Mouse (Mus musculus) MEL (cell line): ENCODE data around the gene Slc2a4. TPM values are rescaled to one million over a fixed set of nuclear protein-coding genes. Genes with fewer than 3 reads are reported as not detected.

Experiments
- DNase-seq: peaks from one replicate; pipeline ENCODE4 v3.0.0; 2011; ENCODE audit warnings: low read depth, low spot score
- H3K27ac ChIP-seq: 2 replicates; pipeline ENCODE4 v1.5.1; 2012; ENCODE audit warnings: low read depth, mild to moderate bottlenecking, control low read depth, low read length, moderate library complexity; ENCODE audit not compliant: control insufficient read depth
- H3K27me3 ChIP-seq, 2 experiments: fragments of 150-350 bp in 1 of 2; sonication (generic) in 1 of 2; 2 replicates each; pipeline ENCODE4 v1.6.1; 2012; ENCODE audit warnings: low read length in 2 of 2, mild to moderate bottlenecking in 2 of 2, improper control_type of control experiment in 1 of 2, moderate library complexity in 1 of 2; ENCODE audit not compliant: insufficient read depth in 2 of 2, control insufficient read depth in 1 of 2
- H3K36me3 ChIP-seq, 2 experiments: 2 replicates each; pipeline ENCODE4 v1.6.1; 2012 to 2014; ENCODE audit warnings: low read length in 2 of 2, improper control_type of control experiment in 1 of 2, inconsistent platforms in 1 of 2, mild to moderate bottlenecking in 1 of 2; ENCODE audit not compliant: insufficient read depth in 2 of 2, control insufficient read depth in 1 of 2
- H3K4me1 ChIP-seq, 2 experiments: fragments of 150-350 bp in 1 of 2; sonication (generic) in 1 of 2; 2 replicates each; pipeline ENCODE4 v1.6.1; 2012; ENCODE audit warnings: low read length in 2 of 2, improper control_type of control experiment in 1 of 2, mild to moderate bottlenecking in 1 of 2; ENCODE audit not compliant: insufficient read depth in 2 of 2, control insufficient read depth in 1 of 2
- H3K4me3 ChIP-seq, 2 experiments: fragments of 150-350 bp in 1 of 2; sonication (generic) in 1 of 2; 2 replicates each; pipeline ENCODE4 v1.5.1; 2012; ENCODE audit warnings: low read depth in 2 of 2, low read length in 2 of 2, mild to moderate bottlenecking in 2 of 2, moderate library complexity in 2 of 2, control low read depth in 1 of 2, improper control_type of control experiment in 1 of 2; ENCODE audit not compliant: control insufficient read depth in 1 of 2, insufficient read depth in 1 of 2
- H3K79me2 ChIP-seq: 2 replicates; pipeline ENCODE4 v1.6.1; 2012; ENCODE audit warnings: mild to moderate bottlenecking, low read length, moderate library complexity; ENCODE audit not compliant: control insufficient read depth, poor library complexity, insufficient read depth
- H3K9ac ChIP-seq: 2 replicates; pipeline ENCODE4 v1.6.1; 2012; ENCODE audit warnings: low read depth, mild to moderate bottlenecking, control low read depth, low read length, moderate library complexity; ENCODE audit not compliant: control insufficient read depth, poor library complexity, severe bottlenecking
- H3K9me3 ChIP-seq: fragments of 150-350 bp; sonication (generic); replicated peaks from 2 replicates; pipeline ENCODE4 v1.6.1; 2012; ENCODE audit warnings: mild to moderate bottlenecking, low read length, improper control_type of control experiment, moderate library complexity; ENCODE audit not compliant: insufficient read depth
- CHD2 ChIP-seq: IDR thresholded peaks from 2 replicates; pipeline ENCODE4 v1.6.1; 2011; ENCODE audit warnings: low read length, improper control_type of control experiment
- CTCF ChIP-seq, 3 experiments: IDR thresholded peaks in 2 of 3; conservative IDR thresholded peaks in 1 of 3; 2 replicates each; pipeline ENCODE4 v1.5.1; 2011 to 2012; ENCODE audit warnings: low read length in 3 of 3, low read depth in 2 of 3, mild to moderate bottlenecking in 2 of 3, improper control_type of control experiment in 1 of 3, inconsistent platforms in 1 of 3, mixed read lengths in 1 of 3, moderate library complexity in 1 of 3; ENCODE audit not compliant: control insufficient read depth in 1 of 3, insufficient read depth in 1 of 3, poor library complexity in 1 of 3, severe bottlenecking in 1 of 3
- E2F4 ChIP-seq: IDR thresholded peaks from 2 replicates; pipeline ENCODE4 v1.6.1; 2011; ENCODE audit warnings: low read depth, low read length, improper control_type of control experiment, borderline replicate concordance
- ELF1 ChIP-seq: IDR thresholded peaks from 2 replicates; pipeline ENCODE4 v1.6.1; 2014; ENCODE audit warnings: low read depth, mild to moderate bottlenecking, inconsistent platforms, low read length, improper control_type of control experiment, moderate library complexity
- ETS1 ChIP-seq: IDR thresholded peaks from 2 replicates; pipeline ENCODE4 v1.6.1; 2012; ENCODE audit warnings: low read depth, mild to moderate bottlenecking, inconsistent platforms, low read length, improper control_type of control experiment, moderate library complexity
- GABPA ChIP-seq: IDR thresholded peaks from 2 replicates; pipeline ENCODE4 v1.6.1; 2012; ENCODE audit warnings: low read depth, mild to moderate bottlenecking, inconsistent platforms, low read length, improper control_type of control experiment, moderate library complexity
- HCFC1 ChIP-seq: IDR thresholded peaks from 2 replicates; pipeline ENCODE4 v1.6.1; 2012; ENCODE audit warnings: low read depth, mild to moderate bottlenecking, inconsistent platforms, low read length, improper control_type of control experiment, moderate library complexity
- JUND ChIP-seq: IDR thresholded peaks from 2 replicates; pipeline ENCODE4 v1.6.1; 2011; ENCODE audit warnings: low read depth, mild to moderate bottlenecking, improper control_type of control experiment, low read length
- MAFK ChIP-seq: IDR thresholded peaks from 2 replicates; pipeline ENCODE4 v1.6.1; 2011; ENCODE audit warnings: low read depth, mild to moderate bottlenecking, low read length, improper control_type of control experiment, borderline replicate concordance
- MAX ChIP-seq: IDR thresholded peaks from 2 replicates; pipeline ENCODE4 v1.6.1; 2011; ENCODE audit warnings: low read length, improper control_type of control experiment
- MAZ ChIP-seq: IDR thresholded peaks from 2 replicates; pipeline ENCODE4 v1.6.1; 2012; ENCODE audit warnings: low read depth, mild to moderate bottlenecking, inconsistent platforms, low read length, improper control_type of control experiment
- MXI1 ChIP-seq: IDR thresholded peaks from 2 replicates; pipeline ENCODE4 v1.6.1; 2011; ENCODE audit warnings: mild to moderate bottlenecking, low read depth, low read length, improper control_type of control experiment
- MYC ChIP-seq: IDR thresholded peaks from 2 replicates; pipeline ENCODE4 v1.6.1; 2011; ENCODE audit warnings: low read depth, mild to moderate bottlenecking, low read length, improper control_type of control experiment, moderate library complexity
- NELFE ChIP-seq: IDR thresholded peaks from 2 replicates; pipeline ENCODE4 v1.6.1; 2011; ENCODE audit warnings: low read depth, low read length, improper control_type of control experiment
- NRF1 ChIP-seq: IDR thresholded peaks from 2 replicates; pipeline ENCODE4 v1.6.1; 2014; ENCODE audit warnings: low read depth, mild to moderate bottlenecking, inconsistent platforms, low read length, improper control_type of control experiment, moderate library complexity; ENCODE audit not compliant: poor library complexity, insufficient read depth, severe bottlenecking
- POLR2A ChIP-seq, 2 experiments: IDR thresholded peaks; 2 replicates each; pipeline ENCODE4 v1.6.1; 2011 to 2012; ENCODE audit warnings: low read length in 2 of 2, mild to moderate bottlenecking in 2 of 2, control low read depth in 1 of 2, improper control_type of control experiment in 1 of 2, low read depth in 1 of 2, moderate library complexity in 1 of 2; ENCODE audit not compliant: control insufficient read depth in 1 of 2, insufficient read depth in 1 of 2, poor library complexity in 1 of 2
- POLR2AphosphoS2 ChIP-seq: IDR thresholded peaks from 2 replicates; pipeline ENCODE4 v1.6.1; 2011; ENCODE audit warnings: low read length, improper control_type of control experiment
- POLR2AphosphoS5 ChIP-seq: IDR thresholded peaks from 2 replicates; pipeline ENCODE4 v1.6.1; 2012; ENCODE audit warnings: low read depth, borderline replicate concordance, mild to moderate bottlenecking, inconsistent platforms, low read length, moderate library complexity, mixed read lengths
- RAD21 ChIP-seq: IDR thresholded peaks from 2 replicates; pipeline ENCODE4 v1.6.1; 2011; ENCODE audit warnings: mild to moderate bottlenecking, low read depth, low read length, improper control_type of control experiment
- SIN3A ChIP-seq: IDR thresholded peaks from 2 replicates; pipeline ENCODE4 v1.6.1; 2012; ENCODE audit warnings: low read length, improper control_type of control experiment, inconsistent platforms
- TAL1 ChIP-seq: IDR thresholded peaks from 2 replicates; pipeline ENCODE4 v1.6.1; 2012; ENCODE audit warnings: mild to moderate bottlenecking, inconsistent platforms, low read length, moderate library complexity, mixed read lengths
- TBP ChIP-seq: IDR thresholded peaks from 2 replicates; pipeline ENCODE4 v1.8.0; 2011; ENCODE audit warnings: low read depth, low read length, improper control_type of control experiment
- TCF12 ChIP-seq: IDR thresholded peaks from 2 replicates; pipeline ENCODE4 v1.6.1; 2014; ENCODE audit warnings: low read depth, mild to moderate bottlenecking, inconsistent platforms, low read length, improper control_type of control experiment, moderate library complexity
- USF1 ChIP-seq: IDR thresholded peaks from 2 replicates; pipeline ENCODE4 v1.6.1; 2014; ENCODE audit warnings: low read depth, mild to moderate bottlenecking, inconsistent platforms, low read length, improper control_type of control experiment, moderate library complexity
- ZC3H11A ChIP-seq: IDR thresholded peaks from 2 replicates; pipeline ENCODE4 v1.6.1; 2012; ENCODE audit warnings: low read depth, mild to moderate bottlenecking, inconsistent platforms, low read length, improper control_type of control experiment
- ZMIZ1 ChIP-seq: IDR thresholded peaks from 2 replicates; pipeline ENCODE4 v1.6.1; 2012; ENCODE audit warnings: low read depth, mild to moderate bottlenecking, inconsistent platforms, low read length, improper control_type of control experiment, moderate library complexity
- ZNF384 ChIP-seq: IDR thresholded peaks from 2 replicates; pipeline ENCODE4 v1.6.1; 2012; ENCODE audit warnings: low read depth, mild to moderate bottlenecking, inconsistent platforms, low read length, improper control_type of control experiment
- polyA plus RNA-seq, 2 experiments: library from polyadenylated mRNA; stranded (reverse) in 1 of 2; unstranded in 1 of 2; fragments of >175 nt in 1 of 2; fragments of >200 nt in 1 of 2; gene quantifications; 2 replicates each; pipeline versions ENCODE4 v1.2.1 to v1.2.4; 2012; ENCODE audit warnings: low replicate concordance in 2 of 2, low read depth in 1 of 2; ENCODE audit not compliant: insufficient read length in 2 of 2, insufficient read depth in 1 of 2, missing spikeins in 1 of 2
- total RNA-seq: library from RNA; depleted of rRNA; stranded (reverse); fragments of 300-350 nt; gene quantifications from 2 replicates; pipeline ENCODE4 v1.2.3, GENCODE M21; 2012

Slc2a4 gene
- total and polyA plus RNA-seq, 3 experiments, result 0.12 to 0.19 TPM; not detected in 1

- no peak overlapping the region for H3K9ac ChIP-seq
- no peak for TF ChIP-seq TAL1
- TF ChIP-seq ZNF384, result peak; percentile 58; the same call in 1 of the 2 replicates
- TF ChIP-seq MXI1, result no peak
- TF ChIP-seq, all 39 proteins: peak for 1
- Histone ChIP-seq H3K79me2 (peaks cover 18% of the 10 kb centered on the region), H3K4me1 (peaks cover 2 to 16% of the 10 kb centered on the region in 2 experiments; a peak in 2 of 4 replicates), H3K27me3 (no peaks in the 10 kb centered on the region), H3K4me3 (no peak overlapping the region), H3K9me3 (no peaks in the 10 kb centered on the region), H3K27ac (no peak overlapping the region), H3K36me3 (peaks cover 0 to 6% of the 10 kb centered on the region in 2 experiments; a peak in 3 of 4 replicates)
- no peak for DNase-seq
Measured at GRCm38 (mm10) chr11:69899870-69900269, 48.1 kb downstream of the Slc2a4 start.

- Histone ChIP-seq H3K36me3 (peaks cover 0 to 15% of the 10 kb centered on the region in 2 experiments; a peak in 2 of 4 replicates), H3K27ac (peak within 1 kb of the TSS; percentile 71), H3K4me1 (peaks cover 13 to 26% of the 10 kb centered on the region in 2 experiments), H3K27me3 (no peaks in the 10 kb centered on the region), H3K4me3 (peak within 1 kb of the TSS; percentile 47 to 72), H3K79me2 (no peaks in the 10 kb centered on the region; the same call in none of the 2 replicates), H3K9ac (peak within 1 kb of the TSS; percentile 68)
- peak; percentile 78 for DNase-seq
- TF ChIP-seq MAZ (peak; percentile 77; the same call in 1 of the 2 replicates), MAFK (no peak), RAD21 (no peak), HCFC1 (0 out of 2 replicates have a peak, but pooled peaks have one; percentile 10), TBP (no peak), MAX (no peak), ZC3H11A (no peak), SIN3A (no peak; the same call in 1 of the 2 replicates), POLR2AphosphoS5 (no peak), ELF1 (0 out of 2 replicates have a peak, but pooled peaks have one; percentile 7), TCF12 (no peak), GABPA (no peak), NRF1 (no peak), NELFE (peak; percentile 59), POLR2A (IDR thresholded peaks at IDR 0.05; ENCODE audit: control insufficient read depth in 1 of 2, insufficient read depth in 1 of 2, low read depth in 1 of 2, low read length in 2 of 2, poor library complexity in 1 of 2) (peak in 1 of 2 experiments; percentile 60; a peak in 2 of 4 replicates), ZMIZ1 (no peak), ETS1 (0 out of 2 replicates have a peak, but pooled peaks have one; percentile 30), JUND (no peak), TAL1 (no peak), USF1 (no peak), CTCF (IDR thresholded peaks at IDR 0.05 in 2 of 3, conservative IDR thresholded peaks at IDR 0.05 in 1 of 3; ENCODE audit: control insufficient read depth in 1 of 3, insufficient read depth in 1 of 3, low read depth in 2 of 3, low read length in 3 of 3, poor library complexity in 1 of 3, severe bottlenecking in 1 of 3) (no peak), MYC (no peak), POLR2AphosphoS2 (no peak), CHD2 (no peak), E2F4 (no peak), MXI1 (0 out of 2 replicates have a peak, but pooled peaks have one; percentile 31)
- TF ChIP-seq, all 39 proteins: peak for 7
- no peaks in the 10 kb centered on the region for H3K9me3 ChIP-seq
Measured at GRCm38 (mm10) chr11:69895291-69895690, 52.7 kb downstream of the Slc2a4 start, which contains the start of gene Acap1. Gene Acap1 (minus strand): TSS chr11:69895539.
